Mouse (Mus musculus): ENCODE measurements around the gene Hamp.

Hamp gene

GRCm38 (mm10) chr7:30908277-30908991 lies 35.4 kb downstream of the Hamp start:
- DNase-seq (ENCODE audit: low spot score), result no peak

DNA sequence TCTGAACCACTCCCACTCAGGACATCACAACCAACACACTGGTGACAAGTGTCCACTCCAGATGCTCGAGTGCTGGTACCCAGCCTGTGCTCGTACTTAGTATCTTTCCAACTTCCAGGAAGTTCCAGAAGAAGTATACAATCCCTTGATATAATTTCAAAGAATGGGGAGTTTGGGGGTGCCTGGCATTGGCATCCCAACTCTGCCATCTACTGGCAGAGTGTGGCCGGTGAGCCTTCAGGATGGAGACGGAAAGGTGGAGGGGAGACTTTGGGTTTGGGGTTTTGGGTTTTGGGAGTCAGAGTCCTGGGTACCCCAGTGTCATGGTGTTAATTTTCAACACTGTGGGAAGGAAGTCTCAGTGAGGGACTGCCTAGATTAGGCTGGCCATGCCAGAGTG lies 39.8 kb downstream of the Hamp start:
- no peak for DNase-seq (ENCODE audit: low spot score)

GRCm38 (mm10) chr7:30895217-30895616 lies 48.6 kb downstream of the Hamp start:
- no peak for DNase-seq (ENCODE audit: low spot score)

DNA sequence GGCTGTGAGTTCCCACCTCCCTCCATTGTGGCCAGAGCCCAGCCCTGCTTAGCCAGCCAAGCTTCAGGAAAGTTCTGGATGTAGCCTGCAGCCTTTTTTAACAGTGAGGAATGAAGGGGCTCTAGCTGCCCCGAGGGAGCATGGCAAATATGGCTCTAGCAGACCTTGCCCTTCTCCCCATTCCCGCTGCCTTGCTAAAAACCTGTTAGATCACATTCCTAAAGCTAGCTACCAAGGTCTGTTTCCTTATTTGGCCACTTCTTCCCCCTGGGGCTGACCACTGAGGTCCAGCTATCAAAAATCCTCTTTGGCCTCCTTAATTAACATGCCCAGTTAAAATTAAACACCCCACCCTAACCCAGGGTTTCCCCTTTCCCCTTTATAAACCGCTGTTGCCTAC lies 51.3 kb downstream of the Hamp start:
- no peak for DNase-seq (ENCODE audit: low spot score)
